Mouse (Mus musculus): ENCODE measurements around the gene Pip4k2a. TPM values are rescaled to one million over a fixed set of nuclear protein-coding genes. Genes with fewer than 3 reads are reported as not detected.

Pip4k2a gene
- polyA plus RNA-seq, 1 experiment from 2014 or later, result 10.7 TPM

- Histone ChIP-seq H3K4me3 (no peak overlapping the region), H3K9me3 (no peaks in the 10 kb centered on the region), H3K27ac (replicated peaks) (no peak overlapping the region), H3K27me3 (no peaks in the 10 kb centered on the region), H3K9ac (replicated peaks) (no peak overlapping the region), H3K36me3 (no peaks in the 10 kb centered on the region), H3K4me1 (peaks cover 6% of the 10 kb centered on the region; the same call in 1 of the 2 replicates), H3K4me2 (replicated peaks) (no peak overlapping the region)
- 80% methylated on average over 7 of the region's 7 CpGs for WGBS
- no peak for ATAC-seq (ENCODE audit: low FRiP score, low read depth)
These were observed 45.7 kb downstream of the Pip4k2a start for GRCm38 (mm10) chr2:18952102-18952673.

- Histone ChIP-seq H3K27me3 (no peaks in the 10 kb centered on the region), H3K4me1 (peaks cover 6% of the 10 kb centered on the region; the same call in 1 of the 2 replicates), H3K27ac (replicated peaks) (no peak overlapping the region), H3K9ac (replicated peaks) (no peak overlapping the region), H3K4me2 (replicated peaks) (no peak overlapping the region), H3K36me3 (no peaks in the 10 kb centered on the region), H3K4me3 (no peak overlapping the region), H3K9me3 (no peaks in the 10 kb centered on the region)
- ATAC-seq (ENCODE audit: low FRiP score, low read depth), result no peak
- WGBS, result 82% methylated on average over 2 of the region's 2 CpGs
These were observed 47.2 kb downstream of the Pip4k2a start for GRCm38 (mm10) chr2:18950758-18951157.

DNA sequence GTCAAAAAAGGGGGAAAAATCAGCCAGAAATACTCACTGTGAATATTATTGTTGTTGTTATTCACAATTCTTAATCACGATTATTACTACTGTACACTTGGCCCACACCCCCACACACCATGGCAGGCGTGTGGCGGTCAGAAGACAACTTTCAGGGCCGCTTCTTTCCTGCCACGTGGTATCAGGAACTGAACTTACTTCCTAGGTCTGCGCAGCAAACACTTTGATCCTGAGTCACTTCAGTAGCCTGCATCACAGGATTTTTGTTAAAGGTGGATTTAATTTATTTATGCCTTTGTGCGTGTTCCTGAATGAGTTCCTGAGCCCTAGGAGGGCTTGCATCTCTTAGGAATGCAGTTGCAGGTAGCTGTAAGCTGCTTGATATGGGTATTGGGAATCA is 49.2 kb downstream of the Pip4k2a start:
- no peak overlapping the region for H3K4me2 ChIP-seq (replicated peaks)
- H3K4me3 ChIP-seq, result no peak overlapping the region
- no peaks in the 10 kb centered on the region for H3K36me3 ChIP-seq
- no peaks in the 10 kb centered on the region for H3K27me3 ChIP-seq
- H3K9ac ChIP-seq (replicated peaks), result no peak overlapping the region
- ATAC-seq (ENCODE audit: low FRiP score, low read depth), result no peak
- no peaks in the 10 kb centered on the region for H3K9me3 ChIP-seq
- no peak overlapping the region for H3K27ac ChIP-seq (replicated peaks)
- 89% methylated on average over 7 of the region's 7 CpGs for WGBS
- H3K4me1 ChIP-seq, result no peaks in the 10 kb centered on the region

DNA sequence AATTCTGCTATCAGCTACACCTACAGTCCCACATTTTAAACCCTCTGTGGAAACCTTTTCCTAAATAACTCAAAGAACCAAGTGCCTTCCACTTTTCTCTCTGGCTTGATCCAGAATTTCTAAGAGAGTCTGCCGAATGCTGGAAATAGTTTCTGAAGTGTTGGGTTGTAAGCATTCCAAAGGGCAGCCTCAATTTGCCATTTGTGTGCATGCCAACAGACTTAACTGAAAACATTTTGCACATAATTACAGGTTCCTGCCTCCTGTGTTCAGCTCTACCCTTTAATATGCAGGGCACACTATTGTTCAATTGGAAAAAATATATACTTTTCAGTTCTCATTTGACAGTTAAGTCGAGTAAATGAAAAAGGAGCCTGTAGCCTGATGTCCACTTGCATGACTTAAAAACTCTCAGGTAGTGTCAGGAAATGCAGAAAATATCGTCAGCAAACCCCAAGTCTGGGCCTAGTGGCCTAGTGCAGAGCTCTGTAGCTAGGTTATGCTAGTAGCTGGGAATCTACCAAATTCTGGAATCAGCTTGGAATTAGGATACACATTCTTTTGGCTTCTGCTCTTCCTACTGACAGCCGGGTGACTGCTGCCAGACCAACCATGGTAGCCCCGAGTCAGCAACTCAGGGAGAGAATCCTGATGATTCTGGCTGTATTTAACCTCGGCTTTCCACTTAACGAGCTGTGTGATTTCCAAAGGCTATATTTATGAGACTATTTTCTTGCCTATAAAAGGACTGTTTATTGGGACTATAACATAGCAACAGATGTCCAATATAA is 50.1 kb downstream of the Pip4k2a start:
- WGBS, result 77% methylated on average over 7 of the region's 7 CpGs
- no peaks in the 10 kb centered on the region for H3K36me3 ChIP-seq
- H3K9ac ChIP-seq (replicated peaks), result no peak overlapping the region
- H3K4me3 ChIP-seq, result no peak overlapping the region
- no peaks in the 10 kb centered on the region for H3K9me3 ChIP-seq
- no peaks in the 10 kb centered on the region for H3K4me1 ChIP-seq
- H3K4me2 ChIP-seq (replicated peaks), result no peak overlapping the region
- H3K27ac ChIP-seq (replicated peaks), result no peak overlapping the region
- H3K27me3 ChIP-seq, result no peaks in the 10 kb centered on the region
- no peak for ATAC-seq (ENCODE audit: low FRiP score, low read depth)

- no peak overlapping the region for H3K4me2 ChIP-seq (replicated peaks)
- 62% methylated on average over 1 of the region's 1 CpGs for WGBS
- no peak overlapping the region for H3K4me3 ChIP-seq
- H3K9me3 ChIP-seq, result no peaks in the 10 kb centered on the region
- H3K27ac ChIP-seq (replicated peaks), result no peak overlapping the region
- H3K27me3 ChIP-seq, result no peaks in the 10 kb centered on the region
- H3K4me1 ChIP-seq, result no peaks in the 10 kb centered on the region
- H3K9ac ChIP-seq (replicated peaks), result no peak overlapping the region
- H3K36me3 ChIP-seq, result no peaks in the 10 kb centered on the region
- no peak for ATAC-seq (ENCODE audit: low FRiP score, low read depth)
These were observed 52.5 kb downstream of the Pip4k2a start for GRCm38 (mm10) chr2:18945438-18945837.

DNA sequence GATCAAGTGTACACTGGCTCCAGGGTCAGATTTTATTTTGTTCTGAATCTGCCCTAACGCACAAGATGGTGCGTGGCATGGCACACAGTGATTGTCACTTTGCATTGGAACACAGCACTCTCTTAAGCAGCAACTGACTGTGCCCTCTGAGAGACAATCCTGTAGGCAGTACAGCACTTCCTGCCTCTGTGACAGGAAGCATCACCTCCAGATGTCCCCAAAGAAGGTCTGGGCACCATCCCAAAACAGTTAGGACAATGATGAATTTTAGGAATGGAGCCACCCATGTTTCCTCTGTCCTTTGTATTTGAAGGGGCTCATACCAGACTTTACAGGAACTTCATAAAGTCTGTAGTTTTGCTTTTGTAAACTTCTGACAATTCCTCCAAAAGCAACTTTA is 54.0 kb downstream of the Pip4k2a start:
- H3K9ac ChIP-seq (replicated peaks), result no peak overlapping the region
- no peaks in the 10 kb centered on the region for H3K36me3 ChIP-seq
- H3K4me2 ChIP-seq (replicated peaks), result no peak overlapping the region
- WGBS, result 90% methylated on average over 2 of the region's 2 CpGs
- no peak for ATAC-seq (ENCODE audit: low FRiP score, low read depth)
- H3K4me3 ChIP-seq, result no peak overlapping the region
- no peaks in the 10 kb centered on the region for H3K9me3 ChIP-seq
- no peaks in the 10 kb centered on the region for H3K27me3 ChIP-seq
- H3K27ac ChIP-seq (replicated peaks), result no peak overlapping the region
- peaks cover 4% of the 10 kb centered on the region for H3K4me1 ChIP-seq

DNA sequence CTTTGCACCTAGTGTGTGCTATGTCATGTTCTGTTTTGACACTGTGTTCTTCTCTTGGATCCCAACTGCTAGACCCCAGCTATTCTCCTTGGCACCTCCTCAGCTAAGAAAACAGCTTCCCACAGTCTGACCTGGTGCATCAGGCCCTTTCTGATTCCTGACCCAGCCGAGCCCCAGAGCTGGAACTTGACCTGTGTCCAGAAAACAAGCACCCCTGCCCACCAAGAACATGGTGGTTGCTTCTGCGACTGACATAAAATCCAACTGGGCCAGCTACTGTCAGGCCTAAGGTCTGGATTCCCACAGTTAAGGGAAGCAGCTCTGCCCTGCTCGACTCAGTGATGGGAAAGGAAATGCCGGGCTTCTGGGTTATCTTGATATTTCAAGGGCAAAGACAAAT is 54.6 kb downstream of the Pip4k2a start:
- H3K9ac ChIP-seq (replicated peaks), result no peak overlapping the region
- H3K9me3 ChIP-seq, result no peaks in the 10 kb centered on the region
- no peak overlapping the region for H3K27ac ChIP-seq (replicated peaks)
- 75% methylated on average over 4 of the region's 4 CpGs for WGBS
- H3K4me1 ChIP-seq, result peaks cover 9% of the 10 kb centered on the region
- H3K27me3 ChIP-seq, result no peaks in the 10 kb centered on the region
- no peak overlapping the region for H3K4me2 ChIP-seq (replicated peaks)
- no peak overlapping the region for H3K4me3 ChIP-seq
- no peak for ATAC-seq (ENCODE audit: low FRiP score, low read depth)
- H3K36me3 ChIP-seq, result no peaks in the 10 kb centered on the region

DNA sequence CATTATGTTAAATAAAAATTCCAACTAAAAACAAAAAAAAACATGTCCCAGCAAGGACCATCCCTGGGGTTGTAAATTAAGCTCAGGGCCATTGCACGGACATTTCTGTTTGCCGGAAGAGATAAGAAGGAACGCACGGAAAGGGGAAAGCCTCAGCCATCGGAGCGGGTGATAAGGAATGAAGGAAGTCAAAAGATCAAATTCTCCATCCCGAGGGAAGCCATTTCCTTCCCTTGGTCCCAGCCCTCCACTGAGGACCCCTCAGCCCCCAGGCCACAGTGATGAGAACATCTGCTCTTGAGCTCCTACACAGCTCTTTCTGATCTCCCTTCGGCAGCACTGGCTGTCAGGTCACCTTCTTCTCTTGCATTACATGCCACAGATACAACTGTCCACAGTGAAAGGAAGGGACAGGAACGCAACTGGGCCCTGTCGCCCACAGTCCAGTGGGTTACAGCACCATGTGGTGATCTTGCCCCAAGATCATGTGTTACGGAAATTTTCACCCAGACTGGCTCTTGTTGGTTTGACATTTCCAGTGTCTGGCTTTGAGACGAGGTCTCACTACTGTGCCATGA is 57.1 kb downstream of the Pip4k2a start:
- Histone ChIP-seq H3K4me1 (peaks cover 9% of the 10 kb centered on the region), H3K36me3 (no peaks in the 10 kb centered on the region), H3K27me3 (no peaks in the 10 kb centered on the region; the same call in 1 of the 2 replicates), H3K9ac (replicated peaks) (no peak overlapping the region), H3K4me2 (replicated peaks) (no peak overlapping the region), H3K27ac (replicated peaks) (no peak overlapping the region), H3K4me3 (no peak overlapping the region), H3K9me3 (no peaks in the 10 kb centered on the region)
- WGBS, result 83% methylated on average over 12 of the region's 12 CpGs
- no peak for ATAC-seq (ENCODE audit: low FRiP score, low read depth)

DNA sequence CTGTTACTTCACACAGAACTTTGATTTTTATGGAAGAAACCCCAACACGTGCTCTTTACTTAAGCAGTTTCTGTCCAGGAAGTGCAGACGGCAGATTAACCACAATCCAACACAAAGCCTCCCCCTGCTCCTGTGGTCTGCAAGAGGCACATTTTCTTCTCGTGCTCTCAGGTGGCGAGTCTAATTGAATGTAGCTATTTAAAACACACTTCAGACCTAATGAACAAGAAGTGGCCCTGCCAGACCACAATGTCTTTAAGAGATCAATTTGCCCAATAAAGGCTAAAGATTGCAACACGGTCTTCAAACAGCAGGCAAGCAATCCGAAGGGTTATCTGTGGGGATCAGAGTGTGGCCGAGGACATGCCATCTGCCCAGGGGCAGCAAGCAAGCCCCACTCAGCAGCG is 59.0 kb downstream of the Pip4k2a start:
- Histone ChIP-seq H3K4me3 (no peak overlapping the region), H3K4me2 (replicated peaks) (no peak overlapping the region), H3K9ac (replicated peaks) (no peak overlapping the region), H3K4me1 (peaks cover 9% of the 10 kb centered on the region), H3K27me3 (no peaks in the 10 kb centered on the region; the same call in 1 of the 2 replicates), H3K9me3 (no peaks in the 10 kb centered on the region), H3K27ac (replicated peaks) (no peak overlapping the region), H3K36me3 (no peaks in the 10 kb centered on the region)
- WGBS, result 14% methylated on average over 8 of the region's 8 CpGs
- ATAC-seq (ENCODE audit: low FRiP score, low read depth), result no peak

- 23% methylated on average over 1 of the region's 1 CpGs for WGBS
- Histone ChIP-seq H3K4me3 (no peak overlapping the region), H3K9ac (replicated peaks) (no peak overlapping the region), H3K27ac (replicated peaks) (no peak overlapping the region), H3K4me1 (peaks cover 14% of the 10 kb centered on the region), H3K27me3 (no peaks in the 10 kb centered on the region; the same call in 1 of the 2 replicates), H3K4me2 (replicated peaks) (no peak overlapping the region), H3K9me3 (no peaks in the 10 kb centered on the region), H3K36me3 (no peaks in the 10 kb centered on the region)
- ATAC-seq (ENCODE audit: low FRiP score, low read depth), result no peak
These were observed 59.7 kb downstream of the Pip4k2a start for GRCm38 (mm10) chr2:18938232-18938631.

DNA sequence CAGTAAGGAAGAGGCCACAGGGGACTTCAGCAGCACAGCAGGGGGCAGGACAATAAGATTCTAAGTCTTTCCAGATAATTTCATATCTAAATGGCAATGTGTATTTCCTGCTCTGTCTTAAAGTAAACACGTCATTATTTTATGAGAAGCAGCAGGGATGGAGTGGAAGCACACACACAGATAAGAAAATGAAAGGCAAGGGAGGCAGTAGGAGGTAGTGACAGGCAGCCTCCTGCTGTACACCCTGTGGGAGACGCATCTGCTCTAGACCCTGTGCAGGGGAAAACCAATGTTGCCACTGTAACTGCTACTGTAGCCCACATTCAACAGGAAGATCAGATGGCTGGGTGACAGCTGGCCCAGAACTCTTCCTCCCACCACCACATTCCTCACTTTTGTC is 60.3 kb downstream of the Pip4k2a start:
- Histone ChIP-seq H3K4me2 (replicated peaks) (no peak overlapping the region), H3K27me3 (no peaks in the 10 kb centered on the region; the same call in 1 of the 2 replicates), H3K9ac (replicated peaks) (no peak overlapping the region), H3K27ac (replicated peaks) (no peak overlapping the region), H3K9me3 (no peaks in the 10 kb centered on the region), H3K36me3 (no peaks in the 10 kb centered on the region), H3K4me1 (peaks cover 17% of the 10 kb centered on the region), H3K4me3 (no peak overlapping the region)
- no peak for ATAC-seq (ENCODE audit: low FRiP score, low read depth)
- WGBS, result 76% methylated on average over 2 of the region's 2 CpGs

DNA sequence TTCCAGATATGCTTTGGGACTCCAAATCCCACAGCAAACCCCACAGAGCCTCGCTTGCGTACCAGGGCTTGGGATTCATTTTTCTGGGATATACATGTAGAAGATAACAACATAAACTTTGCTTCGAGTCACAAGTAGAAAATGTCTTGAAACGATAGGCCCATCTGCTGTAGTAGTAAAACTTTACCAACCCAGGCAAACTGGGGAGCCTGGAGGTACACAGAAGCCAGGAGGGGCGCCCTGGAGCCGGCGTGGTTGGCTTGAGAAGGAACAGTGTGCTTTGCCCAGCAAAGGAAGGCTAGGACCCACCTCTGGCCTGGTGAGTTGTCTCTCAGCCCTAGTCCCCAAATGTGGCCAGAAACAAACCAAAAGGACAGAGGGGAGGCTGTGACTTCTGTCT is 61.5 kb downstream of the Pip4k2a start:
- H3K4me2 ChIP-seq (replicated peaks), result no peak overlapping the region
- peaks cover 20% of the 10 kb centered on the region for H3K4me1 ChIP-seq

More for the DNA sequence above, 61.5 kb downstream of the Pip4k2a start:
- H3K9me3 ChIP-seq, result no peaks in the 10 kb centered on the region
- H3K4me3 ChIP-seq, result no peak overlapping the region
- H3K9ac ChIP-seq (replicated peaks), result no peak overlapping the region
- no peak overlapping the region for H3K27ac ChIP-seq (replicated peaks)
- no peaks in the 10 kb centered on the region; the same call in 1 of the 2 replicates for H3K27me3 ChIP-seq
- 87% methylated on average over 7 of the region's 7 CpGs for WGBS
- H3K36me3 ChIP-seq, result no peaks in the 10 kb centered on the region
- no peak for ATAC-seq (ENCODE audit: low FRiP score, low read depth)
